9 mouse cellular contexts compared by ENCODE assay signal in genomic region chr3:95669309-95669665, GRCm38 (mm10). TPM values are rescaled to one million over a fixed set of nuclear protein-coding genes. Genes with fewer than 3 reads are reported as not detected.
DNase-seq lines count a peak whose midpoint lies in the region; ATAC-seq and TF ChIP-seq lines count a peak whose summit lies in the region.
"Had no signal": no experiment of that assay in that cellular context is flagged by ENCODE, and none has a peak within 500 bp of the region (broad histone marks: within the 10 kb centered on the region; RNA-seq: fewer than 3 reads in every experiment).

No protein-coding gene starts in this region.

- H3K9me3 ChIP-seq in kidney, embryonic 16.5 days (ENCODE audit: low read length) = no peaks in the 10 kb centered on the region
- no peaks in the 10 kb centered on the region for H3K9me3 ChIP-seq in kidney, embryonic 14.5 days (ENCODE audit: control insufficient read depth, low read length)
- no peaks in the 10 kb centered on the region for H3K9me3 ChIP-seq in ES-E14 (ENCODE audit: control insufficient read depth, insufficient read depth, low read depth, low read length)
- H3K9me3 ChIP-seq in midbrain, embryonic 10.5 days (replicated peaks) = no peaks in the 10 kb centered on the region

- peaks cover 12% of the 10 kb centered on the region for H3K36me3 ChIP-seq in kidney, embryonic 16.5 days (ENCODE audit: insufficient read depth, low read length)
- peaks cover 18% of the 10 kb centered on the region; the same call in 1 of the 2 replicates for H3K36me3 ChIP-seq in kidney, embryonic 14.5 days (ENCODE audit: control insufficient read depth, insufficient read depth, low read length)
- peaks cover 5% of the 10 kb centered on the region; the same call in 1 of the 2 replicates for H3K36me3 ChIP-seq in ES-E14 (ENCODE audit: control insufficient read depth, insufficient read depth, low read length, poor library complexity, severe bottlenecking)
- H3K36me3 ChIP-seq in midbrain, embryonic 10.5 days = peaks cover 87% of the 10 kb centered on the region

- 98% methylated on average over 3 of the region's 3 CpGs for WGBS in kidney, embryonic 16.5 days
- WGBS in kidney, embryonic 14.5 days = 94% methylated on average over 3 of the region's 3 CpGs
- 91% methylated on average over 3 of the region's 3 CpGs for WGBS in midbrain, embryonic 10.5 days

- TF ChIP-seq CTCF in embryonic fibroblast, embryonic 13.5 days (IDR thresholded peaks at IDR 0.05; ENCODE audit: borderline replicate concordance, insufficient read depth, low read length) = no peak

- in situ Hi-C loops in ES-E14 (cut with MboI; ENCODE audit: low sequenced_read_pairs in 2 of 2, unreplicated experiment in 2 of 2) = no loop called here

- H3K4me3 ChIP-seq in kidney, embryonic 16.5 days (ENCODE audit: low read length) = no peak overlapping the region
- no peak overlapping the region for H3K4me3 ChIP-seq in kidney, embryonic 14.5 days (ENCODE audit: low read length)
- no peak overlapping the region for H3K4me3 ChIP-seq in ES-E14 (ENCODE audit: insufficient read depth in 1 of 2, low read depth in 1 of 2, low read length in 2 of 2, poor library complexity in 1 of 2, severe bottlenecking in 1 of 2)
- H3K4me3 ChIP-seq in embryonic fibroblast, embryonic 13.5 days (ENCODE audit: insufficient read depth, low read length) = no peak overlapping the region
- H3K4me3 ChIP-seq in midbrain, embryonic 10.5 days = no peak overlapping the region

- no peak for TF ChIP-seq POLR2A in embryonic fibroblast, embryonic 13.5 days (IDR thresholded peaks at IDR 0.05; ENCODE audit: low read depth, low read length)

- H3K4me2 ChIP-seq in kidney, embryonic 16.5 days (replicated peaks; ENCODE audit: low read depth, low read length) = no peak overlapping the region
- no peak overlapping the region for H3K4me2 ChIP-seq in kidney, embryonic 14.5 days (replicated peaks; ENCODE audit: low read depth, low read length)

- H3K9ac ChIP-seq in kidney, embryonic 16.5 days (replicated peaks; ENCODE audit: low read length) = no peak overlapping the region
- no peak overlapping the region for H3K9ac ChIP-seq in kidney, embryonic 14.5 days (ENCODE audit: low read depth, low read length)
- H3K9ac ChIP-seq in ES-E14 (ENCODE audit: insufficient read depth, low read depth, low read length, poor library complexity, severe bottlenecking) = peak overlapping the region; percentile 5; the same call in 1 of the 2 replicates

- H3K27ac ChIP-seq in kidney, embryonic 16.5 days (ENCODE audit: low read length) = peak overlapping the region; percentile 92; the same call in 1 of the 2 replicates
- no peak overlapping the region for H3K27ac ChIP-seq in kidney, embryonic 14.5 days (ENCODE audit: low read depth, low read length)
- H3K27ac ChIP-seq in ES-E14 (ENCODE audit: insufficient read depth, low read depth, low read length, poor library complexity, severe bottlenecking) = peak overlapping the region; percentile 82
- 0 out of 2 replicates have a peak overlapping the region, but pooled peaks have one; percentile 3 for H3K27ac ChIP-seq in embryonic fibroblast, embryonic 13.5 days (ENCODE audit: insufficient read depth, low read length)
- no peak overlapping the region for H3K27ac ChIP-seq in midbrain, embryonic 10.5 days (replicated peaks)

- no peak for ATAC-seq in kidney, embryonic 16.5 days (ENCODE audit: low FRiP score, low TSS enrichment)
- ATAC-seq in kidney, embryonic 14.5 days (ENCODE audit: low FRiP score, low TSS enrichment) = no peak
- ATAC-seq in neutrophil, adult 5-6 weeks (ENCODE audit: extremely low read depth, insufficient number of reproducible peaks, low FRiP score, poor library complexity, severe bottlenecking) = peak; percentile 1; the same call in 1 of the 2 replicates

- H3K4me1 ChIP-seq in kidney, embryonic 16.5 days (ENCODE audit: insufficient read depth, low read length) = peaks cover 67% of the 10 kb centered on the region
- peaks cover 57% of the 10 kb centered on the region for H3K4me1 ChIP-seq in kidney, embryonic 14.5 days (ENCODE audit: control insufficient read depth, insufficient read depth, low read length)
- H3K4me1 ChIP-seq in ES-E14 (ENCODE audit: control insufficient read depth in 2 of 2, insufficient read depth in 2 of 2, low read length in 2 of 2, poor library complexity in 1 of 2) = peaks cover 6 to 32% of the 10 kb centered on the region in 2 experiments
- H3K4me1 ChIP-seq in embryonic fibroblast, embryonic 13.5 days (ENCODE audit: control insufficient read depth, insufficient read depth, low read length) = peaks cover 37% of the 10 kb centered on the region
- H3K4me1 ChIP-seq in midbrain, embryonic 10.5 days = peaks cover 39% of the 10 kb centered on the region

- no peaks in the 10 kb centered on the region for H3K27me3 ChIP-seq in kidney, embryonic 16.5 days (ENCODE audit: insufficient read depth, low read length)
- H3K27me3 ChIP-seq in kidney, embryonic 14.5 days (ENCODE audit: control insufficient read depth, insufficient read depth, low read length) = no peaks in the 10 kb centered on the region
- no peaks in the 10 kb centered on the region for H3K27me3 ChIP-seq in midbrain, embryonic 10.5 days (ENCODE audit: low read depth, poor library complexity, severe bottlenecking)

- DNase-seq in ES-E14 (ENCODE audit: low read depth, low spot score) = no peak
- DNase-seq in T-cell, adult 2 months (ENCODE audit: low spot score) = no peak
- DNase-seq in midbrain, embryonic 10.5 days (ENCODE audit: low spot score) = no peak
- DNase-seq: gastrocnemius, postnatal 36 days; kidney, postnatal 4 days had no signal

TF ChIP-seq in ES-E14, 5 proteins besides CTCF, POLR2A, EP300 and RAD21:
- TF ChIP-seq HCFC1 (IDR thresholded peaks at IDR 0.05; ENCODE audit: borderline replicate concordance, insufficient read depth, low read length) (no peak), ZC3H11A (IDR thresholded peaks at IDR 0.05; ENCODE audit: borderline replicate concordance, low read depth, low read length) (no peak), ZNF384 (IDR thresholded peaks at IDR 0.05; ENCODE audit: low read depth, low read length) (no peak), CHD2 (IDR thresholded peaks at IDR 0.05; ENCODE audit: low read depth, low read length) (no peak), MAFK (IDR thresholded peaks at IDR 0.05; ENCODE audit: insufficient read depth, low read depth, low read length) (no peak)

RNA-seq across cellular contexts. Expression of gene Mcl1, which starts 10.7 kb away (rescaled TPM):
- polyA plus RNA-seq in kidney, embryonic 16.5 days (2015; fragmentation: Nextera tagmentation; extraction: Ambion mirVana) = 23.7 and 38.1 TPM in 2 replicates
- 47.4 and 76.1 TPM in 2 replicates for polyA plus RNA-seq in kidney, embryonic 14.5 days (2014; fragmentation: Nextera tagmentation; extraction: Ambion mirVana)
- total RNA-seq in ES-E14 (2012; rRNA removed) = 207 and 253 TPM in 2 replicates
- 109 and 118 TPM in 2 replicates for polyA plus RNA-seq in embryonic fibroblast, embryonic 13.5 days (2011; ENCODE audit: insufficient read length, low read depth, missing spikeins)
- 1,463 and 1,559 TPM in 2 replicates for total RNA-seq in neutrophil, adult 5-6 weeks (2017)
- 41.9 and 47.6 TPM in 2 replicates for polyA plus RNA-seq in midbrain, embryonic 10.5 days (2016; fragmentation: Nextera tagmentation; extraction: Ambion mirVana)

RNA-seq across cellular contexts. Expression of gene Adamtsl4, which starts 18.4 kb away (rescaled TPM):
- 3.8 and 3.9 TPM in 2 replicates for polyA plus RNA-seq in kidney, embryonic 16.5 days (2015; fragmentation: Nextera tagmentation; extraction: Ambion mirVana)
- polyA plus RNA-seq in kidney, embryonic 14.5 days (2014; fragmentation: Nextera tagmentation; extraction: Ambion mirVana) = 2.0 and 3.7 TPM in 2 replicates
- 1.9 and 5.0 TPM in 2 replicates for total RNA-seq in ES-E14 (2012; rRNA removed)
- polyA plus RNA-seq in embryonic fibroblast, embryonic 13.5 days (2011; ENCODE audit: insufficient read length, low read depth, missing spikeins) = 18.9 and 26.4 TPM in 2 replicates
- total RNA-seq in neutrophil, adult 5-6 weeks (2017) = 0.47 and 0.74 TPM in 2 replicates
- 0.78 and 1.4 TPM in 2 replicates for polyA plus RNA-seq in midbrain, embryonic 10.5 days (2016; fragmentation: Nextera tagmentation; extraction: Ambion mirVana)

RNA-seq across cellular contexts. Expression of gene Ensa, which starts 44.5 kb away (rescaled TPM):
- polyA plus RNA-seq in kidney, embryonic 16.5 days (2015; fragmentation: Nextera tagmentation; extraction: Ambion mirVana) = 76.4 and 78.6 TPM in 2 replicates
- 64.0 and 66.9 TPM in 2 replicates for polyA plus RNA-seq in kidney, embryonic 14.5 days (2014; fragmentation: Nextera tagmentation; extraction: Ambion mirVana)
- 54.1 and 56.8 TPM in 2 replicates for total RNA-seq in ES-E14 (2012; rRNA removed)
- polyA plus RNA-seq in embryonic fibroblast, embryonic 13.5 days (2011; ENCODE audit: insufficient read length, low read depth, missing spikeins) = 71.5 and 86.4 TPM in 2 replicates
- total RNA-seq in neutrophil, adult 5-6 weeks (2017) = 148 and 157 TPM in 2 replicates
- 90.1 and 101 TPM in 2 replicates for polyA plus RNA-seq in midbrain, embryonic 10.5 days (2016; fragmentation: Nextera tagmentation; extraction: Ambion mirVana)

Comparison
In these comparisons a context has a peak if more than half of its experiments do, and no peak if none do; other contexts are left out.
1. H3K27ac ChIP-seq: peak in kidney, embryonic 16.5 days (single experiment), ES-E14 (single experiment) and embryonic fibroblast, embryonic 13.5 days (single experiment); none in kidney, embryonic 14.5 days (single experiment) and midbrain, embryonic 10.5 days (single experiment).